Mouse (Mus musculus) retina, postnatal 1 day (tissue): ENCODE measurements around the gene Olfr1016.

Experiments used
- DNase-seq: peaks from one replicate; pipeline ENCODE4 v3.0.0-alpha.2; 2012

Olfr1016 gene

DNA sequence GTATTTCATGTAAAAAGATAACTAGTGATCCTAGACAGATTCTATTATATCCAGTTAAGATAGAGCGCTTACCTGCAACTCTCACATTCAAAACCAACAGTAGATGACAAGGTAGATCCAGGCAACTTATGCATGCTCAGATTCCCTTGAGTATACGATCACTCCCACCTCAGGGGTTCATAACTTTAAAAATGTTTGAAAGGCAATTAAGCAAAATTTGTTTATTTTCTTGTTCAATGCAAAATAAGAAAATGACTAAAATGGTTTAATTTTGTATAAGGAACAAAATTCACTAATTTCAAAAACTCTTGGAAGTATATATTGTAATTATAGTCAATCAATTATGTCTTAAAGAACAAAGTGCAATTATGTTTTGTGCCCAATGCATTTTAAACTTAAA is at the start of gene Olfr1016:
Gene Olfr1016, minus strand, starts transcription at position 101 of the 400 bp plus-strand sequence.
- DNase-seq: no peak

DNA sequence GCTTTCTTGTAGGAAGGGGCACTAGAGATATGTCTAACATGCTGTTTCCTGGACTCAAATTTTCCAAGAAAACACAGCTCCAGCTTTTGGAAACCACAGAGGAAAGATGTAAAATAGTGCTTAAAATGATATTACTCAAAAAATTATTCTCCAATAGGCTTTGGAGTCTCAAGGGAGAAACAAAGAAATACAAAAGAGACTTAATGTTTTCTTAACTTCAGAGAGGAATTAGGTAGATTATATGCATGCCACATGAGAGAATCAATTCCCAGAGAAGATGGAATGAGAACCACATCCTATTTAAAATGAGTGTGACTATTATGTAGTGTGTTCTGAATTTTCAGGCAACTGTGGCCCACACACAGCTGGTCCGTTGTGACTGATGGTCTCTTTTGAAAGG is 44.4 kb upstream of the Olfr1016 start, which contains the start of gene Olfr1020:
Gene Olfr1020, plus strand, starts transcription at position 301 of the 400 bp plus-strand sequence.
- no peak for DNase-seq

DNA sequence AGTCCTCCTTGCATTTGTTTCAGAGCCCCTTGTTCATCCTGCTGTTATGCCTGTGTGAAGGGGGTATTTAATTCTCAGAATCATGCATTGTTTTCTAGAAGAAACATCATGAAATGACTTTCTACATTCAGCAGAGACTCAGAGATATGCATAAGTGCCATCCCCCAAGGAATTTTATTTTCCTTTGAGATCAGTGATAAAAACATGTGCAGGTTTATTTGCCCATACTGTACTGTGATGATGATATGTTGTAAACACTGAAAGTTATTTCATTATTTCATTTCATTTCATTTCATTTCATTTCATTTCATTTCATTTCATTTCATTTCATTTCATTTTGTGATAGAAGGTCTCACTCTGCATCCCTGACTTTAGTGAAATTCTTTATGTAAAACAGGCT is 43.0 kb upstream of the Olfr1016 start, which contains the start of gene Olfr1019:
Gene Olfr1019, minus strand, starts transcription at position 101 of the 400 bp plus-strand sequence.
- no peak for DNase-seq

DNA sequence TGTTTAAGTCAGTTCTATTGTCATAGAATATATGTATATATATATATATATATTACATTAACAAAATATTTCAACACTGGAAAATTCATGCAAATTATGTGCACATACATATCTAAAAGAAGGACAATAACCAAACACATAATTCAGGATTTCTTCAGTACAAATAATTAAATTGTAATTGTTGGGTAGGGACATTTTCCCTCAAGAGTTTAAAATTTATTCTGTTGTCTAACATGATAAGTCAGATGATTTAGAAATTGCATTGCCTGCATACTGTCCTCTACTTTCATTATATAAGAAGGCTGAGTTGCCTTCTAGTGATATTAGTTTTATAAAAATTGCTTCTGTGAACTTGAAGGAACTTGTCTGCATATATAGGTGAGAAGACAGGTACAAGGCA is 15.8 kb upstream of the Olfr1016 start, which contains the start of gene Olfr1018:
Gene Olfr1018, plus strand, starts transcription at position 301 of the 400 bp plus-strand sequence.
- no peak for DNase-seq

DNA sequence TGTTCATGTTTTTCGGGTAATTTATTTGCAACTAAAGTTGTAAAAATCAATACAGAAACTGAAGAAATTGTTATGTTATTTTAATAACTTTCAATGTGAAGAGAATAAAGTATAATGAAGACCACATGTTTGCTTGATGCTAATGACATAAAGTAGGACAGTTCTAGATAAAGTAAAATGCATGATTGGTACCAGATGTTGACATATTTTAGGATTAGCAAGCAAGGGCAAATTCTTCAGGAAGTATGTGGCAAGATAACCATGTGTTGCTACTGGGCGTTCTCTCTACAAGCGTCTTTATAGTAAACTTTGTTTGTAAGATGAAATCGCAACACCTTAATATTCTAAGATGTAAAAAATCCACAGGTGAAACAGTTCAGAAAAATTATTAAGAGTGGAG is 2.2 kb upstream of the Olfr1016 start:
- DNase-seq: no peak

DNA sequence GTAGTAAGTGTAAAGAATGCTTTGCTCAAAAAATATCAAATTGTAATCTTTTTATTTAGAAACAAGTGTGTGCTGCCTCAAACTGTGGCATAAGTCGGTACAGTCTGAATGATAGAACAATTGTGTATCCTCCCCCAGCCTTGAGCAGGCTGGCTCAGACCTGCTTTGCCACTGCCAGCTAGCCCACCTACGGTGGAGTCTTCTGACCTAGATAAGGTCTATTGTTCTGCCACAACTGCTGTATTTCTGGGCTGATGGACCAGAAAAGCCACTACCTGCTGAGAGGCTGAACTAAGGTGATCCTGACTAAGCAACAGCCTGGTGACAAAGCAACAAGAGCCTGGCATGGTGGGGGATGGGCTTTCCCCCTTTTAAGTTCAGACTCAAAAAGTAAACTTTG is 10.0 kb downstream of the Olfr1016 start:
- DNase-seq: peak; percentile 19

DNA sequence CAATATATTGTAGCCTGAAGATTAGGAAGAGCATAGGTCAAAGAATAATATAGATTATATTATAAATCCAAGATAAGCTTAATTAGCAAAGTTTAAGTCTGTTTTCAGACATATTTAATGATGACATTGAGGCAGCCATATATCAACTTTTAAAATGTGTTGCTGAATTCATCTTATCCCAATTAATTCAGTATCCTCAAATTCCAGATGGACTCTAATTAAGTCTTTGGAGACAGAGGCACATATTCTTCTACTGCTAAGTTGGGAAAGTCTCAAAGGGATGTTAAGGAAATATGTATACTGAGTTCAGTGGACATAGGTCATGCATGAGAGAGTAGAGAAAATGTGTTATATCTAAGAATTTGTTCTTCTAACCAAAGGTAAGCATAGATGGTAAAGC is 20.6 kb downstream of the Olfr1016 start, which contains the start of gene Olfr1015:
Gene Olfr1015, plus strand, starts transcription at position 301 of the 400 bp plus-strand sequence.
- no peak for DNase-seq

DNA sequence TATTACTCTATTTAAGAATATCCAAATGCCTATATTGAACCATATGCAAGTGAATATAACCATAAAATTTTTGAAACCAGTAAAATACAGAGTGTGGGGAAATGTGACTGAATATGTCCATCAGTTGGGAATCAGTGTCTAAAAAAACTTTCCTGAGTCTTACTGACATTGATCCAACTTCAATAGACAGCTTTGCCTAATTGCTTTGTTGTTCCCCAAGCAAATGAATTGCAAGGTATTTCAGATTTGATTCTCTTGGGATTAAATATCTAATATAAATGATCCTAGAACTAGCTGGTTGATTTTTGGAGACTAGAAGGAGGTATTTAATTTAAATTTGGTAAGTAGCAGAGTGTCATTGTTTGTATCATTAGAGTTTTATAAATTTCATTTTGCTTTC is 29.9 kb downstream of the Olfr1016 start, which contains the start of gene Olfr1014:
Gene Olfr1014, plus strand, starts transcription at position 301 of the 400 bp plus-strand sequence.
- DNase-seq: no peak

DNA sequence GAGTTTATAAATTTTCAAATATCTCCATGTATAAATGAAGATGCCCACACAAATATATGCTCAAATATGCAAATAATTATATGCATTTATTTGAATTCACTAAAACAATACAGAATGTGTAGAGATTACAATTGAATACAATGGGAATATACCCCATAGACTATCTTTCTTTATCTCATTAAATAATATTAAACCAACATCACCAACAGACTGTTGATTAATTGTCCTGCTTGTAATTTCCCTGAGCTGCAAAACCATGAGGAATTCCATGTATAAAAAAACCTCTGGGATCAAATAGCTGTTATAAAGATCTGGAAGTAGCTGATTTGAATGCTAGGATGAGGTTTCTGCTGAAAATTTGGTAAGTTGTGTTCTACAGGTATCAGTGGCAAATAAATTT is 35.5 kb downstream of the Olfr1016 start, which contains the start of gene Olfr1013:
Gene Olfr1013, plus strand, starts transcription at position 301 of the 400 bp plus-strand sequence.
- DNase-seq: no peak

DNA sequence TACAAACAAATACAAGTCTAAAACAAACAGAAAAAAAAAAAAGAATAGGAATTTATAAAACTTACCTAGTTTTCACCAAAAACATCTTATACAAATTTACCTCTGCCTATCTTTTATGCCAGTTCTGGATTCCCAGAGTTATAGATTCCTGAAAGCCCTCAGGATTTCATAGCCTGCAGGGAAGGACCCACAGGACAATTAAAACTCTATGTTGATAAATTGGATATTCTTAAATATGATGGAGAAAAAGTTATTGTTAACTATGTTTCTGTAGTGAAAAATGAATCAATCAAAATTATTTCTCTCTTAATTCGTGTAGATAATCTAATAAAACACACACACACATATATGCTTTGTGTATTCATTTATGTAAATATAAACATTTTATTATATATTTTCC is 39.7 kb downstream of the Olfr1016 start, which contains the start of gene Olfr1012:
Gene Olfr1012, minus strand, starts transcription at position 101 of the 400 bp plus-strand sequence.
- DNase-seq: no peak

DNA sequence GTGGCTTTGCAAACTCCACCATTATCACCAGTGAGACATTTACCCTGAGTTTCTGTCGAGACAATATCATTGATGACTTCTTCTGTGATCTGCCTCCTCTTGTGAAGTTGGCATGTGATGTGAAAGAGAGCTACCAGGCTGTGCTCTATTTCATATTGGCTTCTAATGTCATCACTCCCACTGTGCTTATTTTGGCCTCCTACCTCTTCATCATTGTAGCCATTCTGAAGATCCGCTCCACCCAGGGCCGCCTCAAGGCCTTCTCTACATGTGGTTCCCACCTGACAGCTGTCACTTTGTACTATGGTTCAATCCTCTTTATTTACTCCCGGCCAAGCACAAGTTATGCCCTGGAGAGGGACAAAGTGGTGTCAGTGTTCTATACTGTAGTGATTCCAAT is 48.5 kb downstream of the Olfr1016 start:
- no peak for DNase-seq
